Mouse (Mus musculus) ES-Bruce4 (cell line): ENCODE measurements at regions not wholly inside any gene's neighbourhood (a gene's known extent, or its start where the extent isn't known, plus 50 kb on each side); places are given as distances from the start of the nearest gene placed in this dataset.

Experiments
- CTCF ChIP-seq: IDR thresholded peaks from one replicate; pipeline ENCODE4 v1.8.1; 2011; ENCODE audit warnings: low read depth, low read length
- POLR2A ChIP-seq: IDR thresholded peaks from one replicate; pipeline ENCODE4 v1.8.1; 2011; ENCODE audit warnings: low read length; ENCODE audit not compliant: insufficient read depth

DNA sequence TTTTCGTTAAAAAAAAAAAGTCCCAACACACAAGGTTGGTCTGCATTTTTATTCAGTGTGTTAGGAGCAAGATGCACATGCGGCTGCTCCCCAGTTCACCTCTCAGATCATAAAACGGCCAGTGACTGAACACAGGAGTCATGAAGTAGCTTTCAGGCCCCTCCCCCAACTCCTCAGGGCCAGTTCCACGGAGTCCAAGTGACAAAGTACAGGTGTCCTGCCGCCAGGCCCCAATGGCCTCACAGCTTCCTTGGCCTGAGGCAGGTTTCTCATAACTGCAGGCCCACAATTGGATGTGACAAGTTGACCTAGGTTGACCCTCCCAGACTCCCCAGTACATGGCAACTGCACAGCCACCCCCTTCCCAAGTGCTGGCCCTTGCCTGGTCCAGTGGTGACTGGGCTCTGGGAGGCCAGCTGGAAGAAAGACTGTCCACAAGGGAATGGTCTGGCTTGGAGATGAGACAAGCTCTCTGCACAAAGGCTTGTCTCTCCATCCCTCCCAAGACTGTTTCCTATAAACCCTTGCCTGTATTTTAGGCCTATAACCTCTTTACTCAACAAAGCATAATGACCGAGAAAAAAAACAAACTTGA lies 199.1 kb downstream of the Cyp26b1 start:
- TF ChIP-seq POLR2A (no peak), CTCF (no peak)
